ENCODE assay signal across 14 mouse cellular contexts in genomic region chr4:47645093-47645492, GRCm38 (mm10).
DNase-seq lines count a peak whose midpoint lies in the region; ATAC-seq and TF ChIP-seq lines count a peak whose summit lies in the region.
"Had no signal": no experiment of that assay in that cellular context is flagged by ENCODE, and none has a peak within 500 bp of the region (broad histone marks: within the 10 kb centered on the region; RNA-seq: fewer than 3 reads in every experiment).

No protein-coding gene starts in this region.

- intact Hi-C loops in gastrocnemius, postnatal 14 days (cut with DNase I; ENCODE audit: low total_unique reads), result no loop called here

- H3K27ac ChIP-seq in embryonic facial prominence, embryonic 15.5 days (replicated peaks), result no peak overlapping the region
- peak overlapping the region; percentile 25; the same call in 1 of the 2 replicates for H3K27ac ChIP-seq in heart, postnatal 0 days (ENCODE audit: low read depth)
- no peak overlapping the region for H3K27ac ChIP-seq in stomach, embryonic 16.5 days (ENCODE audit: low read length)
- no peak overlapping the region for H3K27ac ChIP-seq in hindbrain, embryonic 11.5 days (ENCODE audit: low read depth, low read length)

- no peaks in the 10 kb centered on the region for H3K36me3 ChIP-seq in megakaryocyte, embryonic 14.5 days (replicated peaks; ENCODE audit: low read length)
- H3K36me3 ChIP-seq in embryonic facial prominence, embryonic 15.5 days, result no peaks in the 10 kb centered on the region
- no peaks in the 10 kb centered on the region for H3K36me3 ChIP-seq in heart, postnatal 0 days (replicated peaks; ENCODE audit: control insufficient read depth, insufficient read depth, low read length)
- H3K36me3 ChIP-seq in stomach, embryonic 16.5 days (ENCODE audit: control insufficient read depth, insufficient read depth, low read length), result no peaks in the 10 kb centered on the region
- no peaks in the 10 kb centered on the region for H3K36me3 ChIP-seq in hindbrain, embryonic 11.5 days (ENCODE audit: control insufficient read depth, insufficient read depth, low read length)

- H3K27me3 ChIP-seq in megakaryocyte, embryonic 14.5 days (replicated peaks), result no peaks in the 10 kb centered on the region
- H3K27me3 ChIP-seq in embryonic facial prominence, embryonic 15.5 days, result no peaks in the 10 kb centered on the region
- H3K27me3 ChIP-seq in heart, postnatal 0 days (ENCODE audit: control insufficient read depth, insufficient read depth, low read length), result no peaks in the 10 kb centered on the region
- H3K27me3 ChIP-seq in stomach, embryonic 16.5 days (ENCODE audit: control insufficient read depth, insufficient read depth, low read length), result no peaks in the 10 kb centered on the region
- H3K27me3 ChIP-seq in hindbrain, embryonic 11.5 days (ENCODE audit: control insufficient read depth, insufficient read depth, low read length), result no peaks in the 10 kb centered on the region
- H3K27me3 ChIP-seq: CH12.LX had no signal

- WGBS in embryonic facial prominence, embryonic 15.5 days, result 64% methylated on average over 1 of the region's 1 CpGs
- WGBS in heart, postnatal 0 days, result 27% methylated on average over 1 of the region's 1 CpGs
- WGBS in stomach, embryonic 16.5 days, result 52% methylated on average over 1 of the region's 1 CpGs
- WGBS in hindbrain, embryonic 11.5 days, result 75% methylated on average over 1 of the region's 1 CpGs

- TF ChIP-seq CTCF in heart, postnatal 0 days (IDR thresholded peaks at IDR 0.05; ENCODE audit: low read depth), result no peak

- peak overlapping the region; percentile 11 for H3K4me3 ChIP-seq in megakaryocyte, embryonic 14.5 days (replicated peaks)
- no peak overlapping the region for H3K4me3 ChIP-seq in embryonic facial prominence, embryonic 15.5 days (replicated peaks)
- H3K4me3 ChIP-seq in heart, postnatal 0 days (ENCODE audit: low read depth, low read length), result no peak overlapping the region
- H3K4me3 ChIP-seq in stomach, embryonic 16.5 days (replicated peaks; ENCODE audit: low read length), result no peak overlapping the region
- no peak overlapping the region for H3K4me3 ChIP-seq in hindbrain, embryonic 11.5 days (ENCODE audit: low read depth, low read length)

- ATAC-seq in megakaryocyte, adult 5-6 weeks (ENCODE audit: poor library complexity, severe bottlenecking), result no peak
- ATAC-seq in embryonic facial prominence, embryonic 15.5 days (ENCODE audit: insufficient number of reproducible peaks, low FRiP score, low TSS enrichment, low read depth), result peak; percentile 63; the same call in 1 of the 2 replicates
- peak; percentile 92 for ATAC-seq in heart, postnatal 0 days (ENCODE audit: insufficient read depth, low read depth)
- peak; percentile 56; the same call in 1 of the 2 replicates for ATAC-seq in stomach, embryonic 16.5 days (ENCODE audit: insufficient read depth, low FRiP score)
- no peak for ATAC-seq in hindbrain, embryonic 11.5 days (ENCODE audit: low FRiP score)

- H3K9ac ChIP-seq in embryonic facial prominence, embryonic 15.5 days, result no peak overlapping the region
- H3K9ac ChIP-seq in heart, postnatal 0 days (replicated peaks; ENCODE audit: low read depth, low read length), result no peak overlapping the region
- no peak overlapping the region for H3K9ac ChIP-seq in stomach, embryonic 16.5 days (ENCODE audit: low read length)
- H3K9ac ChIP-seq in hindbrain, embryonic 11.5 days (ENCODE audit: low read depth, low read length), result no peak overlapping the region

- H3K4me1 ChIP-seq in megakaryocyte, embryonic 14.5 days, result no peaks in the 10 kb centered on the region
- no peaks in the 10 kb centered on the region for H3K4me1 ChIP-seq in embryonic facial prominence, embryonic 15.5 days
- no peaks in the 10 kb centered on the region for H3K4me1 ChIP-seq in heart, postnatal 0 days (ENCODE audit: control insufficient read depth, insufficient read depth)
- no peaks in the 10 kb centered on the region for H3K4me1 ChIP-seq in stomach, embryonic 16.5 days (ENCODE audit: control insufficient read depth, insufficient read depth, low read length)
- H3K4me1 ChIP-seq in hindbrain, embryonic 11.5 days (replicated peaks; ENCODE audit: control insufficient read depth, insufficient read depth, low read length), result no peaks in the 10 kb centered on the region

- no peak for TF ChIP-seq EP300 in heart, postnatal 0 days (IDR thresholded peaks at IDR 0.05; ENCODE audit: low read depth)

- no peak overlapping the region for H3K4me2 ChIP-seq in embryonic facial prominence, embryonic 15.5 days (replicated peaks)
- no peak overlapping the region for H3K4me2 ChIP-seq in heart, postnatal 0 days (ENCODE audit: low read depth, low read length)
- H3K4me2 ChIP-seq in stomach, embryonic 16.5 days (ENCODE audit: low read depth, low read length), result no peak overlapping the region
- no peak overlapping the region for H3K4me2 ChIP-seq in hindbrain, embryonic 11.5 days (replicated peaks; ENCODE audit: low read depth, low read length)
- H3K4me2 ChIP-seq: midbrain, embryonic 11.5 days had no signal

- H3K9me3 ChIP-seq in megakaryocyte, embryonic 14.5 days, result peaks cover 20% of the 10 kb centered on the region
- H3K9me3 ChIP-seq in embryonic facial prominence, embryonic 15.5 days (replicated peaks), result no peaks in the 10 kb centered on the region
- peaks cover 14% of the 10 kb centered on the region; the same call in 1 of the 2 replicates for H3K9me3 ChIP-seq in heart, postnatal 0 days (replicated peaks; ENCODE audit: control insufficient read depth, low read length)
- H3K9me3 ChIP-seq in stomach, embryonic 16.5 days (replicated peaks; ENCODE audit: control insufficient read depth, low read length), result peaks cover 7% of the 10 kb centered on the region; the same call in 1 of the 2 replicates
- H3K9me3 ChIP-seq in hindbrain, embryonic 11.5 days (ENCODE audit: control insufficient read depth, low read length), result no peaks in the 10 kb centered on the region

- DNase-seq in heart, postnatal 0 days (ENCODE audit: low spot score), result peak; percentile 65
- no peak for DNase-seq in gastrocnemius, postnatal 14 days
- no peak for DNase-seq in hindbrain, embryonic 11.5 days (ENCODE audit: low spot score)
- no peak for DNase-seq in left cerebral cortex, adult 11 months (ENCODE audit: low spot score)
- DNase-seq: kidney, adult 9 months; lung, adult 18-20 months; right cerebral cortex, postnatal 4 days; thymus, adult 18-20 months had no signal

Comparison
In these comparisons a context has a peak if more than half of its experiments do, and no peak if none do; other contexts are left out.
1. ATAC-seq: peak in embryonic facial prominence, embryonic 15.5 days (single experiment), heart, postnatal 0 days (single experiment) and stomach, embryonic 16.5 days (single experiment); none in megakaryocyte, adult 5-6 weeks (single experiment) and hindbrain, embryonic 11.5 days (single experiment).